Mouse (Mus musculus): ENCODE measurements at regions not wholly inside any gene's neighbourhood (a gene's known extent, or its start where the extent isn't known, plus 50 kb on each side); places are given as distances from the start of the nearest gene placed in this dataset.

DNA sequence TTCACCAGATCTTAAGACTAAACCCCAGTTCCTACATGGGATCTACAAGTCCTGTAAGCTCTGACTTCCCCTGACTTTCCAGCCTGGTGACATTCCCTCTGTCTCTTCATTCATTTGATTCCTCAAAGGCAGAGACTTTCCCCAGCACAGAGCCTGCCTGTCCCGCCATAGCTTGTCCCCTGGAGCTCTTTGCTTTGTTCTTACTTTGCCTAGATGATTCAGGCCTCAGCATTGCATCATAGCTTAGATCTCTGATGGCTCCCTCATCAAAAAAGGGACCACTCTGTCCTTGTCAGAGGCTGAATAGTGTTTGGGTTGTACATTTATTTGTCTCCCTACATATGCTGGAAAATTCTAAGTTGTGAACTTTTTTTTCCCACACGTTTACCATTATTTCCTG, 57.6 kb upstream of the Exoc6 start:
- Histone ChIP-seq H3K4me1 (replicated peaks; ENCODE audit: control insufficient read depth, insufficient read depth) (no peaks in the 10 kb centered on the region; the same call in 1 of the 2 replicates), H3K4me2 (replicated peaks; ENCODE audit: low read depth) (no peak overlapping the region), H3K4me3 (ENCODE audit: low read depth, low read length) (no peak overlapping the region), H3K9ac (ENCODE audit: low read length) (no peak overlapping the region), H3K27me3 (ENCODE audit: control insufficient read depth, insufficient read depth, low read length) (no peaks in the 10 kb centered on the region), H3K9me3 (ENCODE audit: control insufficient read depth, low read length) (no peaks in the 10 kb centered on the region), H3K27ac (replicated peaks) (no peak overlapping the region), H3K36me3 (ENCODE audit: control insufficient read depth, insufficient read depth, low read length) (no peaks in the 10 kb centered on the region)
- TF ChIP-seq CTCF (IDR thresholded peaks at IDR 0.05; ENCODE audit: low read depth) (no peak), EP300 (optimal IDR thresholded peaks at IDR 0.05) (no peak)
- DNase-seq (ENCODE audit: low spot score), result no peak
- no peak for ATAC-seq (ENCODE audit: low FRiP score, low TSS enrichment)
- WGBS, result 62% methylated on average over 2 of the region's 2 CpGs

- WGBS, result 29% methylated on average over 9 of the region's 9 CpGs
- Histone ChIP-seq H3K9ac (ENCODE audit: low read length) (no peak overlapping the region), H3K27ac (replicated peaks) (no peak overlapping the region), H3K27me3 (ENCODE audit: control insufficient read depth, insufficient read depth, low read length) (no peaks in the 10 kb centered on the region), H3K4me3 (ENCODE audit: low read depth, low read length) (no peak overlapping the region), H3K9me3 (ENCODE audit: control insufficient read depth, low read length) (no peaks in the 10 kb centered on the region), H3K4me1 (replicated peaks; ENCODE audit: control insufficient read depth, insufficient read depth) (no peaks in the 10 kb centered on the region; the same call in 1 of the 2 replicates), H3K36me3 (ENCODE audit: control insufficient read depth, insufficient read depth, low read length) (no peaks in the 10 kb centered on the region), H3K4me2 (replicated peaks; ENCODE audit: low read depth) (no peak overlapping the region)
- DNase-seq (ENCODE audit: low spot score) (no peak), ATAC-seq (ENCODE audit: low FRiP score, low TSS enrichment) (no peak)
- TF ChIP-seq EP300 (optimal IDR thresholded peaks at IDR 0.05) (no peak), CTCF (IDR thresholded peaks at IDR 0.05; ENCODE audit: low read depth) (no peak)
These were observed 56.8 kb upstream of the Exoc6 start for GRCm38 (mm10) chr19:37493378-37493777.

DNA sequence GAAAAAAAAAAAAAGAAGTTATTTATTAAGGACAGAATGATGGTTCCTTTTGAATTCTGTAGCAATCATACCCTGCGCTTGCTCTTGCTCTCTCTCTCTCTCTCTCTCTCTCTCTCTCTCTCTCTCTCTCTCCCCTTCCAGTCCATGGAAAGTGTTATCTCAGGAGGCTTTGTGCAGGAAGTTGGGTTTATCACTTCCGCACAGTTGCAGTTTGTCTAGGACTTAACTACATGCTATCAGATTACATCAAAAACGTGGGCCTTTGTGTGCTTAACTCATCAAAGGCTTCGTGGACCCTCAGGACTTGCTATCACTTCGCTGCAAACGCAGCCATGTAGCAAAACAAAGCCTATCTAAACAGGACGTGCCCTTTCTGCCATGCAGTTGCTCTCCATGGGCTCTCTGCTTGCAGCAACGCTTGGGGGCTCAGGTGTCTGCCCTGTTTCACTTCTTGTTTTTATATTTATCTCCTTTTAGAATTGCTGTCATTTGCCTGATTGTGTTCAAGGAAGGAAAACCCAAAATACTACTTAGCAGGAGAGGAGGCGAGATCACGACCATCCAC, 56.2 kb upstream of the Exoc6 start:
- Histone ChIP-seq H3K27me3 (ENCODE audit: control insufficient read depth, insufficient read depth, low read length) (no peaks in the 10 kb centered on the region), H3K4me1 (replicated peaks; ENCODE audit: control insufficient read depth, insufficient read depth) (no peaks in the 10 kb centered on the region; the same call in 1 of the 2 replicates), H3K9me3 (ENCODE audit: control insufficient read depth, low read length) (no peaks in the 10 kb centered on the region), H3K4me2 (replicated peaks; ENCODE audit: low read depth) (no peak overlapping the region), H3K36me3 (ENCODE audit: control insufficient read depth, insufficient read depth, low read length) (no peaks in the 10 kb centered on the region), H3K9ac (ENCODE audit: low read length) (no peak overlapping the region), H3K4me3 (ENCODE audit: low read depth, low read length) (no peak overlapping the region), H3K27ac (replicated peaks) (no peak overlapping the region)
- TF ChIP-seq EP300 (optimal IDR thresholded peaks at IDR 0.05) (no peak), CTCF (IDR thresholded peaks at IDR 0.05; ENCODE audit: low read depth) (no peak)
- WGBS, result 27% methylated on average over 10 of the region's 10 CpGs
- DNase-seq (ENCODE audit: low spot score) (no peak), ATAC-seq (ENCODE audit: low FRiP score, low TSS enrichment) (no peak)

DNA sequence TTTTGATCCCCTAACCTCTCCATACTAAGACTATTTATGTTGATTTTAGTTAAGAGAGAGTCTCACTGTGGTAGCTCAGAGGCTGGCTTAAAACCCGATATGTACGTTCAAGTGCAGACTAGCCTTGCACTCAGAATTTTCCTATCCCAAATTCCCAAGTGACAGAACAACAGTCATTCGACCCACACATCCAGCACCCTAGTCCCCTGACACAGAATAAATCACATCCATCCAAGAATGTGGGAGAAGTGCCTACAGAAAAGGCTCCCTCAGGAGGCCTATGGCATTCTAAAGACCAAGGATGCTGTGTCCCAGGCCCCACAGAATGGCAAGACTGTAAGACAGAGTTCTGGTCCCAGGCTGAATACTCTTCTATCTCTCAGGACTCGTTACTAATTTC, 55.4 kb upstream of the Exoc6 start:
- 75% methylated on average over 4 of the region's 4 CpGs for WGBS
- TF ChIP-seq EP300 (optimal IDR thresholded peaks at IDR 0.05) (no peak), CTCF (IDR thresholded peaks at IDR 0.05; ENCODE audit: low read depth) (no peak)
- ATAC-seq (ENCODE audit: low FRiP score, low TSS enrichment) (no peak), DNase-seq (ENCODE audit: low spot score) (no peak)
- H3K4me3 ChIP-seq (ENCODE audit: low read depth, low read length), result no peak overlapping the region
- H3K4me2 ChIP-seq (replicated peaks; ENCODE audit: low read depth), result no peak overlapping the region
- no peaks in the 10 kb centered on the region for H3K9me3 ChIP-seq (ENCODE audit: control insufficient read depth, low read length)
- H3K27me3 ChIP-seq (ENCODE audit: control insufficient read depth, insufficient read depth, low read length), result no peaks in the 10 kb centered on the region
- no peak overlapping the region for H3K27ac ChIP-seq (replicated peaks)
- no peaks in the 10 kb centered on the region; the same call in 1 of the 2 replicates for H3K4me1 ChIP-seq (replicated peaks; ENCODE audit: control insufficient read depth, insufficient read depth)
- no peaks in the 10 kb centered on the region for H3K36me3 ChIP-seq (ENCODE audit: control insufficient read depth, insufficient read depth, low read length)
- H3K9ac ChIP-seq (ENCODE audit: low read length), result no peak overlapping the region

- no peak for DNase-seq (ENCODE audit: low spot score)
These were observed 54.6 kb upstream of the Exoc6 start for GRCm38 (mm10) chr19:37495319-37496270.

DNA sequence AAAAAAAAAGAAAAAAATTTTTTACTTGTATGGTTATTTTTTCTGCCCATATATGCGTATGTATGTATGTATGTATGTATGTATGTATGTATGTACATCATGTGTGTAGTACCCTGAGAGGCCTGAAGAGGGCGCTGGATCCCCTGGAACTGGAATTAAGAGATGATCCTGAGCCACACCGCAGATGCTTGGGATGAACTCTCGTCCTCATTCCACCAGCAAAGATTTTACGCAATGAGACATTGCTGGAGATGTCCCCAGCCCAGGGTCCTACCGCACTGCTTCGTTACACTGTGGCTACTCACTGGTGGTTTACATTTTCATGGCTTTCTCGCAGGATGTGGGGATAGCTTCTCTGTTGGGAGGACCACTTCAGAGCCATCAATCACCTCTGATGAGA, 53.5 kb upstream of the Exoc6 start:
- no peak for ATAC-seq (ENCODE audit: low FRiP score, low TSS enrichment)

More at GRCm38 (mm10) chr19:37495319-37496270, 54.6 kb upstream of the Exoc6 start:
- Histone ChIP-seq H3K27ac (replicated peaks) (no peak overlapping the region), H3K9me3 (ENCODE audit: control insufficient read depth, low read length) (no peaks in the 10 kb centered on the region), H3K4me3 (ENCODE audit: low read depth, low read length) (no peak overlapping the region), H3K9ac (ENCODE audit: low read length) (no peak overlapping the region), H3K4me2 (replicated peaks; ENCODE audit: low read depth) (no peak overlapping the region), H3K27me3 (ENCODE audit: control insufficient read depth, insufficient read depth, low read length) (no peaks in the 10 kb centered on the region), H3K36me3 (ENCODE audit: control insufficient read depth, insufficient read depth, low read length) (no peaks in the 10 kb centered on the region), H3K4me1 (replicated peaks; ENCODE audit: control insufficient read depth, insufficient read depth) (no peaks in the 10 kb centered on the region; the same call in 1 of the 2 replicates)
- TF ChIP-seq CTCF (IDR thresholded peaks at IDR 0.05; ENCODE audit: low read depth), result no peak
- TF ChIP-seq EP300 (optimal IDR thresholded peaks at IDR 0.05), result no peak
- WGBS, result 82% methylated on average over 22 of the region's 22 CpGs
- no peak for ATAC-seq (ENCODE audit: low FRiP score, low TSS enrichment)

More for the DNA sequence above, 53.5 kb upstream of the Exoc6 start:
- Histone ChIP-seq H3K4me3 (ENCODE audit: low read depth, low read length) (no peak overlapping the region), H3K9me3 (ENCODE audit: control insufficient read depth, low read length) (no peaks in the 10 kb centered on the region), H3K4me1 (replicated peaks; ENCODE audit: control insufficient read depth, insufficient read depth) (no peaks in the 10 kb centered on the region; the same call in 1 of the 2 replicates), H3K4me2 (replicated peaks; ENCODE audit: low read depth) (no peak overlapping the region), H3K9ac (ENCODE audit: low read length) (no peak overlapping the region), H3K36me3 (ENCODE audit: control insufficient read depth, insufficient read depth, low read length) (no peaks in the 10 kb centered on the region), H3K27ac (replicated peaks) (no peak overlapping the region), H3K27me3 (ENCODE audit: control insufficient read depth, insufficient read depth, low read length) (no peaks in the 10 kb centered on the region)
- peak; percentile 32 for TF ChIP-seq CTCF (IDR thresholded peaks at IDR 0.05; ENCODE audit: low read depth)
- no peak for TF ChIP-seq EP300 (optimal IDR thresholded peaks at IDR 0.05)
- WGBS, result 84% methylated on average over 8 of the region's 8 CpGs
- no peak for DNase-seq (ENCODE audit: low spot score)

Measured in stomach, postnatal 0 days (tissue).